Mouse (Mus musculus): ENCODE data around the gene Sytl3. TPM values are rescaled to one million over a fixed set of nuclear protein-coding genes. Genes with fewer than 3 reads are reported as not detected.
A peak's percentile ranks its signal among the peaks of the same experiment; 100 is the strongest.

Sytl3 gene
- total and polyA plus RNA-seq, 2 experiments from 2014 or later, result 0.18 TPM; not detected in 1

DNA sequence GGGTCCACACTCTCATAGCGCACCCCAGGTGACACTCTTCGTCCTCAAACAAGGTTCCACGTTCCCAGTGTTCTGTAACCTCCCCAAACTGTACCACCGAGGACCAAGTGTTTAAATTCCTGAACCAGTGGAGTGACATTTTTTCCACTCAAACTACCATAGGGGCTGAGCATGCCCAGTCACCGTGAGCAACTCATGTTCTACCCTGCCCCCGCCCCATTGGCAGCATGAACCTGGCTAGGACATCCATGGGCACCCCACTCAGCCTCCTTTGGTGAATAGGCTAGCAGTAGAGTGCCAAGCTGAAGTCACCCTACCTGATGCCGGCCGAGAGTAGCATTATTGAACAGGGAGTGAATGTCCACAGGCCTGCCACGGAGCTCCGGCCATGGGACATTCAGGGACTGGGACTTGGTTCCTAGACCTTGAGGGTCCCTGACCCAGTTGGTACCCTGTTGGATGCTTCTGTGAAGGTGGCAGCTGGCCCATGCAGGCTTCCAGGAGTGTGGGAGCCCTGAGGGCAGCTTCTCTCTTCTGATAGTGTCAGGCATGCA, 74.5 kb downstream of the Sytl3 start:
- no peak overlapping the region for H3K27ac ChIP-seq (ENCODE audit: low read depth)
- H3K27me3 ChIP-seq (ENCODE audit: control insufficient read depth, insufficient read depth, low read length), result no peaks in the 10 kb centered on the region
- H3K36me3 ChIP-seq (replicated peaks; ENCODE audit: control insufficient read depth, insufficient read depth, low read length), result peaks cover 11% of the 10 kb centered on the region; the same call in 1 of the 2 replicates
- peaks cover 12% of the 10 kb centered on the region for H3K4me1 ChIP-seq (ENCODE audit: control insufficient read depth, insufficient read depth)
- H3K4me2 ChIP-seq (ENCODE audit: low read depth, low read length), result no peak overlapping the region
- 94% methylated on average over 10 of the region's 10 CpGs for WGBS
- DNase-seq (ENCODE audit: low spot score) (no peak), ATAC-seq (ENCODE audit: insufficient read depth, low read depth) (no peak)
- no peak overlapping the region for H3K9ac ChIP-seq (replicated peaks; ENCODE audit: low read depth, low read length)
- TF ChIP-seq EP300 (IDR thresholded peaks at IDR 0.05; ENCODE audit: low read depth), result no peak
- TF ChIP-seq CTCF (IDR thresholded peaks at IDR 0.05; ENCODE audit: low read depth), result no peak
- H3K4me3 ChIP-seq (ENCODE audit: low read depth, low read length), result no peak overlapping the region
- H3K9me3 ChIP-seq (replicated peaks; ENCODE audit: control insufficient read depth, low read length), result no peaks in the 10 kb centered on the region

DNA sequence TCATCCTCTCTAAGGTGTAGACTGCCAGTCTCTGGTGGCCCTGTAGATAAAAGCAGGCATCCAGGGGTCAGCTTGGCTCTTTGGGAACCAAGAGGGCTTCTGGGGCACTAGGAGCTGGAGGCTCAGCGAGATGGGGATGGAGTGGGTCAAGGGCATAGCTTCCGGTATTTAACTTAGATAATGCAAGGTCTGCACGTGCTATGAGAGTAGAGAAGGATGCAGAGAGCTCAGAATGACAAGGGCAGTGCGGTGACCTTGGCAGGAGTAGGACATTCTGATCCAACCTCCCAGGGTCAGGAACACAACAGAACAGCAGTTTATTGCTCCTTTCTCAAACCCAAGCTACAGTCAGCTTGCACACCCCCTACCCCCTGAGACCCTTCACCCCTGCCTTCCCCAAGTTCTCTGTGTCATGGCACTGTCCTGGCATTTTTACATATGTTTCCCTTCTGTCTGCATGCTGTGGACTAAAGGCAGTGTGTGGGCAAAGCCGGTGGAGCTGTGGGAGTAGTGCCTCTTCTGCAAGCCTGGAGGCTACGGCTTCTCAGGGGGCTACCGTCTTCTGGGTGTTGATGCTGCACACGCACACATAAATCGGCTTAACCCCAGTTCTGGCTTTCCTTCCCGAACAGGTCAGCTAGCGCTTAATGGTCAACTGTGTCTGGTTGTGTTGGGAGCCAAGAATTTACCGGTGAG, 76.0 kb downstream of the Sytl3 start:
- Histone ChIP-seq H3K36me3 (replicated peaks; ENCODE audit: control insufficient read depth, insufficient read depth, low read length) (peaks cover 25% of the 10 kb centered on the region), H3K27me3 (ENCODE audit: control insufficient read depth, insufficient read depth, low read length) (no peaks in the 10 kb centered on the region), H3K27ac (ENCODE audit: low read depth) (no peak overlapping the region; the same call in 1 of the 2 replicates), H3K9ac (replicated peaks; ENCODE audit: low read depth, low read length) (no peak overlapping the region), H3K4me1 (ENCODE audit: control insufficient read depth, insufficient read depth) (peaks cover 7% of the 10 kb centered on the region; the same call in 1 of the 2 replicates), H3K9me3 (replicated peaks; ENCODE audit: control insufficient read depth, low read length) (no peaks in the 10 kb centered on the region), H3K4me3 (ENCODE audit: low read depth, low read length) (no peak overlapping the region), H3K4me2 (ENCODE audit: low read depth, low read length) (no peak overlapping the region)
- no peak for DNase-seq (ENCODE audit: low spot score)
- TF ChIP-seq CTCF (IDR thresholded peaks at IDR 0.05; ENCODE audit: low read depth) (no peak), EP300 (IDR thresholded peaks at IDR 0.05; ENCODE audit: low read depth) (no peak)
- peak; percentile 57; the same call in 1 of the 2 replicates for ATAC-seq (ENCODE audit: insufficient read depth, low read depth)
- 80% methylated on average over 12 of the region's 12 CpGs for WGBS

DNA sequence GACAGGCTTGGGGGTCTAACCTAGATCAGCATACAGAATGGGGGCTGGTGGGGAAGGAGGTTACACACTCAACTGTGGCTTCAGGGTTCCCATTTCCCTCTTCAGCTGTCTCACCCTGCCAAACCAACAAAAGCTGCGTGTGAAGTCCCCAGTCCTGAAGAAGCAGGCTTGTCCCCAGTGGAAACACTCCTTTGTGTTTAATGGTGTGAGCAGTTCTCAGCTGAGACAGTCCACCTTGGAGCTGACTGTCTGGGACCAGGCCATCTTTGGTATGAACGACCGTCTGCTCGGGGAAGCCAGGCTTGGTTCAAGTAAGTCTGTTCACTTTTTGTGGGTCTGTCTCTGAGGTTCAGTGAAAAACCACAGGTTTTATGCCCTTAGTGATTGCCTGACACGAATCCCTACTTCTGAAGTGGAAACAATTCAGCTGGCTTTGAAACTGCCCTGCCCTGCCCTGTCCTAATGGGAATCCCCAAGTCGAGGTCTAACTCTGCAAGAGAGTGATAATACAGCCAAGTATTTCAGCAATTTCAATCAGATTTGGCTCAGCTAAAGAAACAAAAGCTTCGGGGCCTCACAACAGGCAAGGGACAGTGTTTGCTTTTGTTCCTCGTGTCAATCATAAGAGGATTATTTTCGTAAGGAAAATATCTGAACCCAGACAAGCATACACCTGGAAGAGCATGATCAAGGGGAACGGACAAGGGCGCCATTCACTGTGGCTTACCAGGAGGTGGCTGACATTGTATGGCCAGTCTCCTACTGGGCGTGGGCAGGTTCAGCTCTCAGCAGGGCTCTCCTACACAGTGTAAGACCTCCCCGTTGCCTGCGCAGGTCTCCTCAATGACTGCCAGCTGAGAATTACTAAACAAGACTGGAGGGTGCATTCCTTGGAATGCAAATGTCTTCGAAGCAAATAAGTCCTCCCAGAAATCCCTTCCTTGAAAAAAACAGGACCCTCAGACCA, 77.7 kb downstream of the Sytl3 start:
- no peak for ATAC-seq (ENCODE audit: insufficient read depth, low read depth)

DNA sequence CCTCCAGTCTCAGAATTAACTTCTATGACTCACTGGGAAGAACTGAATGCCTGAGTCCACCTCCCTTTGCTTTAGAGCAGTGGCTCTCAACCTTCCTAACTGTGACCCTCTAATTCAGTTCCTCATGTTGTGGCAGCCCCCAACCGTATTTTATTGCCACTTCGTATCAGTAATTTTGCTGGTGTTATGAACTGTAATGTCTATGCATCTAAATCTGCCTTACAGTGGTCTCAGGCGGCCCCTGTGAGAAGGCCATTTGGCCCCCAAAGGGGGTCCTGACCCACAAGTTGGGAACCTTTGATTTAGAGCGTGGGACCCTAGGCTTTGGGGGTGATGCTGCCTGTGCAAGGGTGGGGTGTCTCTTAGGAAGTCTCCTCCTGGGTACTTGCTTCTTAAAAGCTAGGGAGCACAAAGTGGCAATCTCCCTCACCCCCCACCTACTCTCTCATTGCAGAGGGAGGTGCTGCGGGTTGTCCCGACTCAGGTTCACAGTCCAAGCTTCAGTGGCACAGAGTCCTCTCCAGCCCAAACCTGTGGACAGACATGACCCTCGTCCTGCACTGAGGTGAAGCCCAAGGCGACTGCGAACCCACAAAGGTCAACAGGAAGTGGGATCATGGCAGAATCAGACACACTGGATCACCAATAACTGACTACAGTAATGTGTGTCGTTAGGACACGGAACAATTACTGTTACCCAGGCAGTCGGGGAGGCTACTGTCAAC, 78.5 kb downstream of the Sytl3 start:
- Histone ChIP-seq H3K9me3 (replicated peaks; ENCODE audit: control insufficient read depth, low read length) (no peaks in the 10 kb centered on the region), H3K27me3 (ENCODE audit: control insufficient read depth, insufficient read depth, low read length) (no peaks in the 10 kb centered on the region), H3K36me3 (replicated peaks; ENCODE audit: control insufficient read depth, insufficient read depth, low read length) (peaks cover 47% of the 10 kb centered on the region), H3K4me1 (ENCODE audit: control insufficient read depth, insufficient read depth) (peaks cover 18% of the 10 kb centered on the region), H3K4me2 (ENCODE audit: low read depth, low read length) (no peak overlapping the region), H3K27ac (ENCODE audit: low read depth) (no peak overlapping the region), H3K9ac (replicated peaks; ENCODE audit: low read depth, low read length) (no peak overlapping the region), H3K4me3 (ENCODE audit: low read depth, low read length) (no peak overlapping the region)
- no peak for TF ChIP-seq CTCF (IDR thresholded peaks at IDR 0.05; ENCODE audit: low read depth)
- no peak for TF ChIP-seq EP300 (IDR thresholded peaks at IDR 0.05; ENCODE audit: low read depth)
- ATAC-seq (ENCODE audit: insufficient read depth, low read depth), result no peak
- WGBS, result 84% methylated on average over 12 of the region's 12 CpGs
- no peak for DNase-seq (ENCODE audit: low spot score)

More for the DNA sequence above, 77.7 kb downstream of the Sytl3 start:
- H3K4me1 ChIP-seq (ENCODE audit: control insufficient read depth, insufficient read depth), result peaks cover 9% of the 10 kb centered on the region; the same call in 1 of the 2 replicates
- peaks cover 42% of the 10 kb centered on the region for H3K36me3 ChIP-seq (replicated peaks; ENCODE audit: control insufficient read depth, insufficient read depth, low read length)
- TF ChIP-seq CTCF (IDR thresholded peaks at IDR 0.05; ENCODE audit: low read depth), result no peak
- TF ChIP-seq EP300 (IDR thresholded peaks at IDR 0.05; ENCODE audit: low read depth), result no peak
- no peaks in the 10 kb centered on the region for H3K9me3 ChIP-seq (replicated peaks; ENCODE audit: control insufficient read depth, low read length)
- WGBS, result 57% methylated on average over 15 of the region's 15 CpGs
- H3K4me3 ChIP-seq (ENCODE audit: low read depth, low read length), result no peak overlapping the region
- H3K4me2 ChIP-seq (ENCODE audit: low read depth, low read length), result no peak overlapping the region
- no peak overlapping the region for H3K27ac ChIP-seq (ENCODE audit: low read depth)
- H3K9ac ChIP-seq (replicated peaks; ENCODE audit: low read depth, low read length), result no peak overlapping the region
- no peak for DNase-seq (ENCODE audit: low spot score)
- no peaks in the 10 kb centered on the region for H3K27me3 ChIP-seq (ENCODE audit: control insufficient read depth, insufficient read depth, low read length)

DNA sequence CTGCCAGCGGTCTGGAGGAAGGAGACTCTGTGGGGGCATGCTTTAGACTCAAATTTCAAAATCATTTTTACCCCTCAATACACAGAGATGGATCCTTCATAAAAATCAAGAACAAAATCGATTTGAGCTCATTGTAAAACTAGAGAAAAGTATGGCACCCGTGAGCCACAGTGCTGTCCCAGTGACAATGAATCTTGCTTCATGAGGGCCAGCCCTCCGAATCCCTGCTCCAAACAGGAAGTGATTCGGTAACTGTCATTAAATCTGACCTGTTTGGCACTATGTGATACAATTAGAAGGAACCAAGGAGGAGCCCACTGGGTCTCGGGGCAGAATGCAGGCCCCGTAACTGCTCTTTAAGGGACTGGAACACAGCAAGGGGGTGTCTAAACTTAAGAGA, 79.9 kb downstream of the Sytl3 start:
- Histone ChIP-seq H3K4me3 (ENCODE audit: low read depth, low read length) (no peak overlapping the region), H3K9ac (replicated peaks; ENCODE audit: low read depth, low read length) (no peak overlapping the region), H3K9me3 (replicated peaks; ENCODE audit: control insufficient read depth, low read length) (no peaks in the 10 kb centered on the region), H3K4me1 (ENCODE audit: control insufficient read depth, insufficient read depth) (peaks cover 32% of the 10 kb centered on the region), H3K36me3 (replicated peaks; ENCODE audit: control insufficient read depth, insufficient read depth, low read length) (peaks cover 47% of the 10 kb centered on the region), H3K27ac (ENCODE audit: low read depth) (no peak overlapping the region), H3K27me3 (ENCODE audit: control insufficient read depth, insufficient read depth, low read length) (no peaks in the 10 kb centered on the region), H3K4me2 (ENCODE audit: low read depth, low read length) (no peak overlapping the region)
- ATAC-seq (ENCODE audit: insufficient read depth, low read depth) (no peak), DNase-seq (ENCODE audit: low spot score) (no peak)
- 87% methylated on average over 7 of the region's 7 CpGs for WGBS
- no peak for TF ChIP-seq CTCF (IDR thresholded peaks at IDR 0.05; ENCODE audit: low read depth)
- TF ChIP-seq EP300 (IDR thresholded peaks at IDR 0.05; ENCODE audit: low read depth), result no peak
